Mouse (Mus musculus) urinary bladder, postnatal 10 days (tissue): ENCODE measurements at regions not wholly inside any gene's neighbourhood (a gene's known extent, or its start where the extent isn't known, plus 50 kb on each side); places are given as distances from the start of the nearest gene placed in this dataset.

Source experiments
- DNase-seq: peaks from one replicate; pipeline ENCODE4 v3.0.0; 2022; ENCODE audit warnings: low spot score

DNA sequence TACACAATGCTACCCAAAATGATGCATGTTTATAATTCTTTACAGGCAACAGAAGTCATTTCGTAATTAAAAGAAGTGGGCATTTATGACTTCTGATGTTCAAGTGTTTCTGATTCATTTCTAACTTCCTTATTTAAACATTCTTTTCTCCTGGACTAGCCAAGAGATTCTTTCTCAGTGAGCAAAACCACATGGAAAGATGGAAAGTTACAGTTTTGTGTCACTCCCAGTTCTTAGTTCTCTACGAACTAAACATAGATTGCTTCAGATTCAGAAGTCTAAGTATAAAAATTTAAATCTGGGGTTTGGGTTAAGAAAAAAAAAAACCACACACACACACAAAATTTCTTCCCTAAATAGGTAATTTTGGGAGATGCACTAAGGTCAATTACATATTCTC lies 288.0 kb upstream of the Paip1 start:
- DNase-seq: no peak

DNA sequence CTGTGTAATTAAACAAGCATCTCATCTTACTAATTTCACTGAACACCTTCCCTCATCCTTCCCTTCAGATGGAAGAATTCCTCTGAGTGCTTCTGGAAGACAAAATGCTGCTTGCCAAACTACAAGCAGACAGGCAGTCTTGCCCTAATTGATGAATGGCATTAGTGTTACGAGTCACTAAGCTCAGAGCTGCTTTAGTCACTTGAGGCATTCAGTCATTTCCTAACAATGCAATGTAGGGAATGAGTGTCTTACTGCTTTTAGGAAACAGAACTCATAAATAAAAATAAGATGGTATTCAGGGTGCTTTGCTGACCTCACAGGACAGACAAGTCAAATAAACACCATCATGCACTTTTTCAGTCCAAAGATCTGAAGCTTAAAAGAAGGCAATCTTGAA lies 285.1 kb upstream of the Paip1 start:
- DNase-seq: no peak

DNA sequence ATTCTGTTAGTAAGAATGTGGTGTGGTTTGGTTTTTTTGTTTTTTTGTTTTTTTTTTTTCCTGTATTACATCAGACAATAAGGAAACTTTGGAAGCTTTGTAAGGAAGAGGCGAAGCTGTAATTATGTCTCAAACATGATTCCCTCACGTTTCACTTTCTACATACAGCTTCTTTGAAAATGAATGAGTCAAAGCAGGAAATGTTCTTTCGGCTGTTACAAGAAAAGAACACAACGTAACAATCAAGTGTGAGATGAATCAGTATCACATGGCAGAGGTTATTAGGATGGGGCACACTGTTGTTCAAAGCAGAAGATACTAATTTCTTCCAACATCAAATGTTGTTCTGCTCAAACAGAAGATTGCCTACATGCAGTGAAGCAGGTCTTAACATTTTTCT lies 282.7 kb upstream of the Paip1 start:
- no peak for DNase-seq

DNA sequence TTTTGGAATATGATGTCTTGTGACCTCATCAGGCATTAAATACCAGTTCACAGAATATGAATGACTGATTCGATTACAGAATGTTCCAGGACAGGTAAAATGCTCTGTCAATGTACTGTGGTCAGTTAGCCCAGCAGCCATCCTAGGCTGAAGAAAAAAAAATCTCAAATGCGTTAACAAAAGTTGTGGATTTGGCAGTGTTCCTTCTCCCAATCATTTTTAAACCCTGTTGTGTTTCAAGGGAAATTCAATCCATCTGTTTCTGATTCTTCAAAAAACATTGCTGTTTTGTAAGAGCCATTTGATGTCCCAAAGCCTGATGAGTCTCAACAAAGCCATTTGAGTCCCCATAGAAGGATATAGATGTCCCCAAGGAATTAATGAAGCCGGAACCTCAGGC lies 280.7 kb upstream of the Paip1 start:
- DNase-seq: no peak

DNA sequence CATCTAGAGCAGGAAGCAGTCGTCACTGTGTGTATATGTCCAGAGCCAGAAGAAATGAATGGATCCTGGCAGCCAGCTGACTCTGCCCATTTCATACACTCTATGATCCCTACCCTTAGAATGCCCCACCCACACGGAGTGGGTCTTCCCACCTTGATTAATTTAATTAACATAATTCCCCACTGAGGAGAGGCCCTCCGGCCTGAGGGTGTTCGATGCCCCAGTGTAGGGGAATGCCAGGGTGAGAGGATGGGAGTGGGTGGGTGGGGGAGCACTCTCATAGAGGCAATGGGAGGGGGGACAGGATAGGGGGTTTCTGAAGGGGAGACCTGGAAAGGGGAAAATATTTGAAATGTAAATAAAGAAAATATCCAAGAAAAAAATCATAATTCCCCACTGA lies 279.3 kb upstream of the Paip1 start:
- no peak for DNase-seq

DNA sequence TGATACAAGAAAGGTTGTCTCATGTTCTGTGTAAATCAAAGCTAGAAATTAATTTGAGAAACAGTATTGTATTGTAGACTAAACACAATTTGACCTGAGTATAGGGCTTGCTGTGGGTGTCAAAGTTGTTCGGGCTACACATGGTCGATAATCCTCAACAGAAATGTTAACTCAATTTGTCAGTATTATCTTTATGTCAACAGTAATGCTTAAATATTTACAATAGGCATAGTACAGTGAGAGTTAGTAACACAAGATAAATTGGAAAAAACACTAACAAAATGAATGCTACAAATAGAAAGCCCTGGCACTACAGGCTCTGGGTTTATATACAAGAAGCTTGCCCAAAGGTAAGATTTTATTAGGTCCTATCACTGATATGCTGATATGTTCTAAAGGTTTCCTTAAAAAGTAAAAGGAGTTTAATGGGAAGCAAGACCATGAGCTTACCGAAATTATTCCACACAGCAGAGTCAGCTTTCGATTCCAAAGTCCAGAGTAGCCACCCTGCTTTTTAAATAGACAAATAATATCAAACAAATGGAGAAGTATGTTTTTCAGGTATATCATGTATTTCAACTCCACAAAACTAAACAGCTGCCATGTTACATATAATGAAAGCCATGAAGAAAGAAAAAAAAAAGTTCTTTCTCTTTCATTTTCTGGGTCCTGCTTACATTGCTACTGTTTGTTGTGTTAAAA lies 277.4 kb upstream of the Paip1 start:
- no peak for DNase-seq

DNA sequence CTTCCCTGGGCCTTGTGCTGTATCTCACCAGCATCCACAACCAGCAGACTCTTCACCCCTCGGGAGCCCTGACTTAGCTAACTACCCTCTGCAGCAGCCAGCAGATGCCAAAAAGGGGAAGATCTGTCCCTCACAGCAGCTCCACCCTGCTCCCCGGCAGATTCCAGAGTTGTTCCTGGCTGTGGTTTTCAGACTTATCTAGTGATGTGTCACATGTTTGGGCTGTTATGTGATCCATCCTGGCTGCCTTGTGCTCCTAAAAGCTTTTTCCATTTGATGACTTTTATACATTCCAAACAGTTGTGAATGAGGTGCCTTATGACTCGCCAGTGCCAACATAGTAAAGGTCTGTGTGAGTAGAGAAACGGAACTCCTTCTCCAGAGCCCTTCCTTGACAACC lies 250.6 kb upstream of the Paip1 start:
- no peak for DNase-seq

DNA sequence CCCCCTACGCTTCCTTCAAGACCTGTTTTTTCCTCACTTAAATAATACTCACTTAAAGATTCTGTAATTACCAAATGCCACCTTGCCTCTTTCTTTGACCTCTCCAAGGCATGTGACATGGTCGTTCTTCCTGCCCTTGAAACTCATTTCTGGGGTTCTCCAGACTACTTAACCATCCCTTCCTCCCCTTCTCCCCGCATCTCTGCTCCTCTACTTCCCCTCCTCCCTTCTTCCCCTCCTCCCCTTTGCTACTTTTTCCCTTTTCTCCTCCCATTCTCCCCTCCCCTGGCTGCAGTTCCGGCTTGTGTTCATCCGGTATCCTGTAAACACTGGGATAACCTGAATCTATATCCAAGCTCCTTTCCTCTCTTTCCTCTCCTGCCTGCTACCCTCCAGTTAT lies 250.2 kb upstream of the Paip1 start:
- no peak for DNase-seq

DNA sequence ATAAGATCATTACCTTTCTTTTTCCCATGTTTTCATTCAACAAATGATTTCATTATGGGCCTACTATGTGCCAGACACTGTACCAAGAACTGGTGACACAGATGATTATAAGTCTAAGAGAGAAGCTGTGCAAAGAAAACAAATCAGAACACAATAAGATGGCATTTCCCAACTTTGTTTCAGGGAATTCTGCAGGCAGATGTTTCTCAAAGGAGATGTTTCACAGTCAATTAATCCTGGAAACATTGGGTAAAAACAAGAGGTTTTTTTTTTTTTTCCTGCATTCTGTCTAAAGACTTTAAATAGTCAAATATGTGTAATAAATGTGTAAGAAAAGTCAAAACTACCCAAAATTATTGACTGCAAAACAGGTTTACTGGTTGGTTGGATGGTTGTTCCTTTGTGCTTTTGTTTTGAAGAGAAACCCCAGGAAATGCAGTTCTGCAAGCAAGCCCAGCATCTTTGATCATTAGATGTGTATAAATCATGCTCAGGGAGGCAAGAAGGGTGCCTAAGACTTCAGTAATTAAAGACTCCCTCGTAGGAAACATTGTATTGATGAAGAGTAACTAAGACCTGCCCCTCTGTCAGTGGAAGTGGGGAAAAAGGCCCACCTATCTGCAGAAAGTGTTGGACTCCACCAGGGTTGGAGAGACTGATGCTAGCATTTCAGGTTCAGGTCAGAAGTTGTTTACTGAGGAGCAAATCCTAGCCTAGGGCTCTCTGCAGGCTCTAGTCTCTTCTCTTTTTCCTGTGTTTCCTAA lies 249.1 kb upstream of the Paip1 start:
- no peak for DNase-seq

DNA sequence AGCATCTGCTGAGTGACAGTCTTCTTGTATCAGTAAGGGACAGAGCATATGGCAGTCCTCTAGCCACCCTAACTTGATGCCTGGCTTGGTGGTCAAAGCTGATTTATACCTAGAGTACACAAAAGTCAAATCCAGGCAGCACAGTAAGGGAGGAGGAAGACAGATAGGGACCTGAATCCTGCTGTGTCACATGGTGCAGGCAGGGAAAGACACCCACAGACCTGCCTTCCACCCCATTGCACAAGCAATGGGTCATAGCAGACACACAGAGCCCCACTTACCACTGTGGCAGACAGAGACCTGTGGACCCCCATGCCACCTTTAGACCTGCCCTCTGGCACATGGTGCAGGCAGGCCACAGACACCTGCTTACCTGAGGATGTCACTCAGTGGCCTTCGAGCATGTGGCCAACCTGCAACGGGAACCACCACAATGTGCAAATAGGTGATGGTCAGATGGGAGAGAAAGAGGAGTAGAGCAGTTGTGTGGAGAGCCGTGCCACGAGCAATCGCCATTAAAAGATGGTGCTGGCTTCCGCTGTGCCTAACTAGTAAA lies 244.0 kb upstream of the Paip1 start:
- no peak for DNase-seq

DNA sequence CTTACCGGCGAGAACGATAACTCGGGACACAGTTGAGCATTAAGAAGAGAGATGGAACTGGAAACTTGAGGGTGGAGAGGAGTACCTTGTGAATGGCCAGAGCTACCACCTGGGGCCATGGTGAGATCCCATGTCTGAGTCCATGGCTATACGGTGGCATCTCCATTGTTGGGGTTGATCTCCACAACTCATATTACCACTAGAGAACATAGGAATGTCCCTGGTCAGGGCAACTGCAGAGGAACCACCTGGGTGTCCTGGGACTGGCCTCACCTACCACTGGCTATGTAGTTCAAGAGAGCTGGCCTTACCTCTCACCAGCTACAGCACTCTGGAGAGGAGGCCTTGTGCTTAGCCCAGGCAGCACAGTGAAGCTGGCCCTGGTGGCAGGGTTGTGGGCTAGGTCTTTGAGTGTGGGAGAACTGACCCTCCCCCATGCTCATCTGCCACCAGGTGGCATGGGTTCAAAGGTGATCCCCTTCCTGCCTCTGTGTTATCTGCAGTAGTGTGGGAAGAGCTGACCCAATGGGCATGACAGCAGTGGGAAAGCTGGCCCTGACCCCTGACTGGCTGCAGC lies 242.7 kb upstream of the Paip1 start:
- DNase-seq: no peak

DNA sequence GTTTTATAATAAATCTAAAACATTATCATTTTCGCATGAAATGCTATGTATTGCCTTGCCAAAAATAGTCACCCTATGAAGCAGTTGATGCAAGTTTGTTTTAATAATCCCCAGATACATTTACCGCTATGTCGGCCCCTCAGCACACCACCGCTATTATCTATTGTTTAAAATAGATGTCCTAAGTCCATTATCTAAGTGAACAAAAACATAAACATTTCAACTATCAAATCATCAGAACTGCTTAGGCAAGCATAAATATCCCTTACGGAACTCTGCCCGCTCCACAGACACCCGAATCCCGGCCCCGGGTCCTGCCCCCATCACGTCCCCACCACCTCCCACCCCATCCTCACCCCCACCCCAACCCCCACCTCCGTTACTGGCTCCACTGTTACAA lies 196.8 kb upstream of the Paip1 start:
- no peak for DNase-seq

DNA sequence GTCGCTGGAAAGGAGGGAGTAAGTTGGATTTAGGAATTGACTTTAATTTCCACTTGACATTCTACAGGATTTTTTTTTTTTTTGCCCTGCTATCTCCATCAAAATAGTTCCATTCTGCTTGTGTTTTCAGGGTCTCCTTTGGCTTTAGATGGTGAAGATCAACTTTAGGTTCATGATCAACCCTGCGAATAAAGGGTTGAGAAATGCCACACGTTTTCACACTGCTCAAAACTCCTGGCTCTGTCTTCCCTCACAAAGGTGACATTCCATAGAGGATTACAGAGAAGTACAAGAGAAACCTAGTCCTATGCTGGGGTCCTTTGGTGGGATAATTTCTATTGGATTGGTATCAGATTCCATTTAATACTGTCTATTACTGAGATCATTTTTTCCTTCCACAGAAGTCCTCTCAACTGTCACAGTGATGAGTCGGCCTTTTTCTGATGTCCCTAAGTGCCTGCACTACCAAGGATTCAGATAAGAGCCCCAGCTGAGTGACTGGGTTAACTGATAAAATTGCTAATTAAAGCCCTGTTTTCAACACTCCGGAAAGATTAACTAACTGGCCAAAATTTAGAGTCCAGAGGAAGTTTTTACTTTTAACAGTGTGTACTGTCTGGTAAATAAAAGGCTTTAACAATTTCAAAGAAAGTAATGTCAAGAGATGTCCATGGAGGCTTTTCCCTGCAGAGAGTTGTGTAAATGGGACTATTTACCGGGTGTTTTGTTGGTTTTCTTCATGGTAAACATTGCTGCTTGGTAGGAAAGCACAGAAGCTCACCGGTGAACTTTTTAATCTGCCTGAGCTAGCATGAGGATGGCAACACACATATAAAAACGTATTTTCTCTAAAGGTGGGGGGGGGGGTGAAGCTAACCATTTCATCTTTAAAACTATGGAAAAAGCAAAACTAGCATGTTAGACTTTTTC lies 196.0 kb upstream of the Paip1 start:
- DNase-seq: no peak

DNA sequence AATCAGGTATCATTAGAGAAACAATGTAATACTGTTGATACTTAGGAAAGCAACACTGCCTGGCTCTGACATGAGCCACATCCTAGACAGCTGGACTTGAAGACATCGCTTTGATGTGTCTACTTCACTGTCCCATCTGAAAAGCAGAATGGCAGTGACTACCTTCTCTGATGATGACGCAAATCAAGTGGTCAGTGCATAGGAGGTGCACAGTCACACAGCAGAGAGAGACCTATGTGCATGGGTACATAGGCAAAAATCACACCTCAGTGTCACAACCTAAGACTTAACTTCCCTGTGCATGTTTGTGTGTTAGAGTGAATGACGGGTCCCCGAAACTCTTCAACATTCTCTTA lies 195.4 kb upstream of the Paip1 start:
- DNase-seq: no peak

DNA sequence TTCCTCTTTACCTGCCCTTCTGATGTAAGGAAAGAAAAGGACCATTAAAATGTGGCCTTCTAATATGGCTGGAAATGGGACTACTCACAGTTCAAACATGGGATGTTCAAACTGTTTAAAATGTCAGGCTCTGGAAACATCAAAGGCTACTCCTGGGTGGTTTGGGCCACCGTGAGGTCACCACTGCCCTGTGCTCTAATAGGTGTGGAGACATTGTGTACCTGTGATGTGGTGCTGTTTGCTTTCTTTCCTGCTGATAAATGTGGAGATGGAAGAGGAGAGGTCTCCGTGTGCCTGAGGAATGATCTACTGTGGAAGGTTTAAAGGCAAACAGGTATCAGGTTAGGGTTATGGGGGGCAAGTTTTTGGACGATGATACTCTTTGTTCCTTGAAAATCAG lies 194.5 kb upstream of the Paip1 start:
- DNase-seq: no peak

DNA sequence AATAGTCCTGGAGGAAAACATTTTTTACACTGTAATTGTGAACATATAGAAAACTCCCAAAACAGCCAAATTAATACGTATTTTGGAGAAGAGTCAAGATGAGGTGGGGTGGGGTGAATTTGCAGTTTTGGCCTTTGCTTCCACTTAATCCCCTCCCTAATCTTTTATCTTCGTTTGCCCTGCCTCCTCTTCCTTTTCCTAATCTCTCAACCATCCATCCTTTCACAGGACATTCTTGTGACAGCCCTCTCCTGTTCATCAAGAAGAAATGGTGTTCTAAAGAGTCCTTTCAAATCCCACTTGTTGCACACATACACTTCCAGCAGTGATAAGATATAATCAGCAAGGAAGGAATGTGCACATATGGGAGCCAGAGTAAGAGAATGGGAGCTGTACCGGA lies 186.0 kb upstream of the Paip1 start:
- no peak for DNase-seq

DNA sequence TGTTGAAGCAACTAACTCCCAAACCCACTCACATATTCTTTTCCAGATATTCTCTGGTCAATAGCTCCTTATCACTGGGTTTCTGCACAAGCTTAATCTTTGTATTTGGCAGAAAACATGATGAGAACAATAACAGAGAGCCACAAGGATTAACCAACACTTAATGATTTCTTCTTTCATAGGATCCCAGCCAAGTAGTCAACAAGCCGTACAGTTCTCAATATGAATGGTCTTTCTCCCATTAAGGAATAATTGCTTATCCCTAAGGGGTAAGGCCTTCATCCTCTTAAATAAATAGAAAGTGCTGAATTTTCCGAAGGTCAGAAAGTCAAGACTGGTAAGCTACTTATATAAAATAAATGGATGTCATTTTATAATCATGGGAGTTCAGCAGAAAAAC lies 181.3 kb upstream of the Paip1 start:
- DNase-seq: no peak

DNA sequence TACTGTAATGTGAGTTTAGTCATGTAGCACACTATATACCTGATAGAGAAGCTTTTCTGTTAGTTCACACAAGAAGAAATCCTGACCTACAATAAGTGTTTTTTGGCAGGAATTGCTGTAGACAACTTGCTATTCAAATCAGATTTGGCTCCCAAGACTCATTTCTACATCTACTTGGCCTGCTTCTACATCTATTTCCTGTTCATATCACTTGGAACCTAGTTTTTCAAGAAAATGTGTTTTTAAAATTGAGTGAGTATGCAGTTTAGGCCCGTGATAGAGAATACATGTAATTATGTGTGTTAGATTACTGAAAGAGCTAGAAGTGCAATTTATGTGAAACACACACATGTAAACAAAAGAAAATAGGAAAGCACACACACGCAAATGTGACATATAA lies 176.4 kb upstream of the Paip1 start:
- DNase-seq: no peak

DNA sequence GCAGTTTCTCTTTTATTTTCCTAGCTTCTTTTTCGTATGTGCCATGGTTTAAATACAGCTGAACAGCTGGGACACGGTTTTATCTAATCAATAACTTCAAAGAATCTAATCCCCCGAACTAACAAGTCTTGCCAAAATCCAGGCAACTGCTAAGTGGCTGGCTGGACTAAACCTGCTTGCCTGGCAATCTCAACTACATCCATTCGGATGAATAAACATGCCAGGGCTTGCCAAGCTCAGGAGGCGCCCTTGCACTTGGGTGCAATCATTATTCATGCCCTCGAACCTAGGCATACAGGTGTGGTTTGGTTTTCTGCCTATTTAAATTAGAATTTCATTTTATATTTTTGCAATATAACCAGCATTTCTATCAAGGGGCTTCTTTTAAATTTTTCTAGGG lies 172.1 kb upstream of the Paip1 start:
- DNase-seq: no peak

DNA sequence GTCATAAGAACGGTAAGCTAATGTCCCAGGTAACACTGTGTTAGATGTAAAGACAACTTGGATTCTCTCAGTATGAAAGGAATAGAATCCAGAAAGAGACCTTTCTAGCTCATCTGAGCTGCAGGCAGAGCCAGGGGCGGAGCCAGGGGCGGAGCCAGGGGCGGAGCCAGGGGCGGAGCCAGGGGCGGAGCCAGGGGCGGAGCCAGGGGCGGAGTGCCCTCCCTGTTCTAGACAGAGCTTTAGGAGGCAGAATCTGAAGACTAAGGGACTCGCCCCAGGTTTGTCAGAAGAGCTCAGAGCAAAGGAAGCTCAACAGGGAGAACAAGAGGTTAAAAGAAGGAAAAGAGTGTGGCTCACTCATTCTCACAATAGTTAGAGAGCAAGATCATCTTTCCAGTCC lies 169.9 kb upstream of the Paip1 start:
- no peak for DNase-seq

DNA sequence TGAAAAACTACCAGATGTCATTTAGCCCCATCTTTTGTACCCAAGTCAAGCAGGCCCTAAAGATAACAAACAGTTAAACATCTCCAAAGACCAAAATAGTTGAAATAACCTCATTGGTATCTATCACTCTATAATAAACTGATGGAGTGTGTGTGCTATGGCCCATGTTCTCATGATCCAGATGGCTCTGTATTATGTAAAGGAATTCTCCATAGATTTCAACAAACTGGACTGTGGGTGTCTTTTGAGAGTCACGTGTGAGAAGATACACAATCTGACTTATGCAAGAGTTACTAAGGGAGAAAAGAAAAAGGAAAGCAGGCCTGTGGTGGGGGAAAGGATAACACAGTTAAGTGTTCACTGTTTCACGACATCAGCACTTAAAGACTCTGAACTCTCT lies 164.8 kb upstream of the Paip1 start:
- no peak for DNase-seq

DNA sequence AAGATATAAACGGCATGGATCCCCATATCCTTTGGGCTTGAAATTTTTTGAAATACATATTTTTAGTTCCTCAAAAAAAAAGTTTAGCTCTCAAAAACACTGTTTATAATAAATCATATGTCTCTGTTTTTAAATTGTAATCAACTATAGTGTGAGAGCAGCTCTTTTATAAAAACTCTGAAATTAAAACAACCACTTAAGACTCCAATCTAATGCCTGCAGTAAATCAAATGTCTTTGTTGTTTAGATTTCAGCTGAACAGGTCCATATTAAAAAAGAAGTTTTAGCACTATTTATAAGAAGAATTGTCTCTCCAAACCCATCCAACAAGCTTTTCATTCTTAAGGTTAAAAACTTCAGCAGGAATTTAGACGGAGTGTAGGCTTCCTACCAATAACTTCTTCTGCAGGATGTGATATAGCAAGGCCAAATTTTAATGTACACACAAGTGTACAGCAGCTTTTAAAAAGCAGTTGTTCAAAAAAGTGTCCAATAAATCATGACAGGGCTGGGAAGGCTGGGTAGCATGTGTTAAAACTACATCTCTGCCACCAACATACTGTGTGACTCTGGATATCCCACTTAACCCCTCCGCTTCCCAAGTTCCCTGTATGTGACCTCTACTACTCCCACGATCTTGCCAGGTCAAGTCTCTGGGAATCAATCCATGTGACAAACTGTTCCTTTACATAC lies 160.6 kb upstream of the Paip1 start:
- no peak for DNase-seq
